Mouse (Mus musculus): ENCODE results near the gene Olfr1031.
"Not testable (repeated sequence)": the region's sequence is repeated elsewhere in the genome, so short reads cannot be mapped to it uniquely, and the experiment has no call there.

The Olfr1031 gene

GRCm38 (mm10) chr2:85990004-85990403 lies at the start of gene Olfr1031:
Olfr1031 (plus strand) TSS chr2:85990304.
- no peak for DNase-seq

- DNase-seq, result no peak
Observed at GRCm38 (mm10) chr2:85950137-85950536, 40.0 kb upstream of the Olfr1031 start, which contains the start of gene Olfr1028. Olfr1028 (plus strand) TSS chr2:85950437.

- DNase-seq, result no peak
Observed at GRCm38 (mm10) chr2:85973595-85973994, 16.5 kb upstream of the Olfr1031 start, which contains the start of gene Olfr1029. Olfr1029 (plus strand) TSS chr2:85973895.

DNA sequence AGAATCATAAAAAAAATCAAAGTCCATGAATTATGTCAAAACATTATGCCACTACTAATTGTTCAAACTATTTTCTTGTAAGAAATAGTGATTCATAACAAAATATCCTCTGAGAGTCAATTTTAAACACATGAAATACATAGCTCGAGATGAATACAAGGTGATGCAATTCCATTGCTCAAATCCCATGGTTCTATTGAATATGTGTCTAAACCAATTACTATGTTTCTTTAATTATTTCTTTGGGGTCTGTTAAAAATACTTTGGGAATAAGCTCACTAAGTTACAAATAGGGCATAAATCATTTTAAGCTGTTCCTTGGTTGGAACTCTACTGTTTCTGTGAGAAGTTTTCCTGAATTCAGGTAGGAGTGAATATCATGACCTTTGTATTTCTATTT lies 11.1 kb upstream of the Olfr1031 start, which contains the start of gene Olfr1030:
TSS of gene Olfr1030 (plus strand) at position 301 of the 400 bp plus-strand sequence.
- DNase-seq, result no peak

DNA sequence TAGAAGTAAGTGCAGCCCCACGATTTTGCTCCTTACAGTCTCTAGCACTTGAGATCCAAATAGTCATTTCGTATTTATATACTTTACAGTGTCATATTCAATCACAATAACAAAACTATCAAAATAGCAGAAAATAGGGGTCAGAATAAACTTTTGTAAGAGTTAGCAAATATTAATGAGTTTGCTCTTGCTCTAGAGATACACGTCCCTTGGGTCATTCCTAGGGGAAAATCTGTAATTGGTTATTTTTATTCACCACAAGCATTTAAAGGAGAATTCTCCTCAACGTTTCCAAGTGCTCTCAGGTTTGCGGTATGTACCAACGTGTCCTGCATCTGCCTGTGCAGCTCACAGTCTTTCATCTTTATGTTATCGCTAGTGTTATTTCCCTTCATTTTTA lies 15.1 kb downstream of the Olfr1031 start, which contains the start of gene Olfr1032:
TSS of gene Olfr1032 (plus strand) at position 301 of the 400 bp plus-strand sequence.
- DNase-seq, result no peak

- DNase-seq, result not testable (repeated sequence)
Observed at GRCm38 (mm10) chr2:86020406-86020805, 30.3 kb downstream of the Olfr1031 start, which contains the start of gene Olfr1033. Olfr1033 (plus strand) TSS chr2:86020633.

GRCm38 (mm10) chr2:86021518-86021917 lies 31.4 kb downstream of the Olfr1031 start:
- DNase-seq, result not testable (repeated sequence)

Data from cerebellum, adult 9-10 months (tissue).